Comparison of ENCODE assay signal across 8 mouse cellular contexts in genomic region chr9:85841891-85842290, GRCm38 (mm10). TPM values are rescaled to one million over a fixed set of nuclear protein-coding genes. Genes with fewer than 3 reads are reported as not detected.
DNase-seq lines count a peak whose midpoint lies in the region; ATAC-seq lines count a peak whose summit lies in the region.

No protein-coding gene starts in this region.

- peaks cover 11% of the 10 kb centered on the region for H3K4me1 ChIP-seq in intestine, embryonic 15.5 days (replicated peaks)
- H3K4me1 ChIP-seq in liver, embryonic 11.5 days (replicated peaks; ENCODE audit: control insufficient read depth, insufficient read depth, low read length): no peaks in the 10 kb centered on the region; the same call in 1 of the 2 replicates
- peaks cover 11% of the 10 kb centered on the region for H3K4me1 ChIP-seq in neural tube, embryonic 11.5 days (ENCODE audit: control insufficient read depth, insufficient read depth, low read length)

- H3K4me3 ChIP-seq in intestine, embryonic 15.5 days (replicated peaks): peak overlapping the region; percentile 66
- H3K4me3 ChIP-seq in liver, embryonic 11.5 days (ENCODE audit: low read depth, low read length): peak overlapping the region; percentile 60
- H3K4me3 ChIP-seq in neural tube, embryonic 11.5 days (ENCODE audit: low read depth, low read length): peak overlapping the region; percentile 73

- 0 out of 2 replicates have a peak, but pooled peaks cover 2% of the 10 kb centered on the region for H3K27me3 ChIP-seq in intestine, embryonic 15.5 days (replicated peaks)
- peaks cover 54% of the 10 kb centered on the region for H3K27me3 ChIP-seq in liver, embryonic 11.5 days (replicated peaks; ENCODE audit: control insufficient read depth, insufficient read depth, low read length)
- H3K27me3 ChIP-seq in neural tube, embryonic 11.5 days (ENCODE audit: control insufficient read depth, insufficient read depth, low read length): peaks cover 3% of the 10 kb centered on the region; the same call in 1 of the 2 replicates

- H3K36me3 ChIP-seq in intestine, embryonic 15.5 days: no peaks in the 10 kb centered on the region
- no peaks in the 10 kb centered on the region for H3K36me3 ChIP-seq in liver, embryonic 11.5 days (ENCODE audit: control insufficient read depth, insufficient read depth, low read length)
- no peaks in the 10 kb centered on the region for H3K36me3 ChIP-seq in neural tube, embryonic 11.5 days (ENCODE audit: control insufficient read depth, insufficient read depth, low read length)

- peak; percentile 43 for DNase-seq in MN1 (ENCODE audit: low spot score)
- DNase-seq in adrenal gland, postnatal 36 days: peak; percentile 52 to 60
- DNase-seq in gastrocnemius, postnatal 14 days: peak; percentile 37
- no peak for DNase-seq in liver, embryonic 11.5 days (ENCODE audit: low spot score)
- DNase-seq in neural tube, embryonic 11.5 days (ENCODE audit: low spot score): peak; percentile 74
- DNase-seq in layer of hippocampus, adult 8-10 months (ENCODE audit: low spot score in 2 of 2): no peak

- H3K9me3 ChIP-seq in intestine, embryonic 15.5 days: no peaks in the 10 kb centered on the region
- H3K9me3 ChIP-seq in liver, embryonic 11.5 days (ENCODE audit: control insufficient read depth, low read length): no peaks in the 10 kb centered on the region
- H3K9me3 ChIP-seq in neural tube, embryonic 11.5 days (ENCODE audit: control insufficient read depth, low read length): no peaks in the 10 kb centered on the region

- ATAC-seq in intestine, embryonic 15.5 days: peak; percentile 30; the same call in 1 of the 2 replicates
- no peak for ATAC-seq in liver, embryonic 11.5 days (replicated peaks; ENCODE audit: low FRiP score)
- ATAC-seq in neural tube, embryonic 11.5 days (ENCODE audit: insufficient read depth, low FRiP score, low TSS enrichment): no peak
- ATAC-seq in granulocyte monocyte progenitor cell, adult 5-6 weeks (replicated peaks; ENCODE audit: poor library complexity, severe bottlenecking): no peak

- intact Hi-C loops in gastrocnemius, postnatal 14 days (cut with DNase I; ENCODE audit: low total_unique reads): no loop called here

- under 1% methylated on average over 16 of the region's 16 CpGs for WGBS in intestine, embryonic 15.5 days
- 3% methylated on average over 16 of the region's 16 CpGs for WGBS in liver, embryonic 11.5 days
- under 1% methylated on average over 16 of the region's 16 CpGs for WGBS in neural tube, embryonic 11.5 days

- 0 out of 2 replicates have a peak overlapping the region, but pooled peaks have one; percentile 73 for H3K27ac ChIP-seq in intestine, embryonic 15.5 days
- no peak overlapping the region for H3K27ac ChIP-seq in liver, embryonic 11.5 days (ENCODE audit: low read depth, low read length)
- H3K27ac ChIP-seq in neural tube, embryonic 11.5 days (ENCODE audit: low read depth, low read length): no peak overlapping the region

- peak overlapping the region; percentile 67; the same call in 1 of the 2 replicates for H3K9ac ChIP-seq in intestine, embryonic 15.5 days
- H3K9ac ChIP-seq in liver, embryonic 11.5 days (ENCODE audit: low read depth, low read length): no peak overlapping the region
- no peak overlapping the region; the same call in 1 of the 2 replicates for H3K9ac ChIP-seq in neural tube, embryonic 11.5 days (ENCODE audit: low read length)

- peak overlapping the region; percentile 99 for H3K4me2 ChIP-seq in intestine, embryonic 15.5 days (replicated peaks)
- H3K4me2 ChIP-seq in liver, embryonic 11.5 days: peak overlapping the region; percentile 83
- peak overlapping the region; percentile 95 for H3K4me2 ChIP-seq in neural tube, embryonic 11.5 days (ENCODE audit: low read depth)

RNA-seq across cellular contexts. Expression of gene Tpbg, which starts 0.3 kb away (rescaled TPM):
- 1 to 10 TPM; 2.7 to 4.7 TPM for total RNA-seq in adrenal gland, postnatal 36 days (2021)
- total RNA-seq in gastrocnemius, postnatal 14 days (2021): 1 to 10 TPM; 1.7 to 3.0 TPM
- 7.3 and 9.3 TPM in 2 replicates for polyA plus RNA-seq in intestine, embryonic 15.5 days (2015; fragmentation: Nextera tagmentation; extraction: Ambion mirVana)
- polyA plus RNA-seq in liver, embryonic 11.5 days (2014; fragmentation: Nextera tagmentation; extraction: Ambion mirVana): 2.3 and 3.0 TPM in 2 replicates
- 25.2 and 28.6 TPM in 2 replicates for polyA plus RNA-seq in neural tube, embryonic 11.5 days (2014; fragmentation: Nextera tagmentation; extraction: Ambion mirVana)
- not detected in 2 replicates for total RNA-seq in granulocyte monocyte progenitor cell, adult 5-6 weeks (2014; fragmentation: Nextera tagmentation)
- not detected in 2 replicates for total RNA-seq in granulocyte monocyte progenitor cell, adult 5-6 weeks (2017)
- 10 to 100 TPM in 1 of 4 experiments, 1 to 10 TPM in 3; 7.5 to 10.1 (median 9.5) TPM for total RNA-seq in layer of hippocampus, adult 8-10 months (2022)

Comparison
In these comparisons a context has a peak if more than half of its experiments do, and no peak if none do; other contexts are left out.
1. DNase-seq: peak in MN1 (single experiment), adrenal gland, postnatal 36 days (2 of 2), gastrocnemius, postnatal 14 days (single experiment) and neural tube, embryonic 11.5 days (single experiment); none in liver, embryonic 11.5 days (single experiment) and layer of hippocampus, adult 8-10 months (0 of 2).
2. Peak in every context shown above with its lines, with median percentiles within 50 percentile points of each other: H3K4me2 ChIP-seq and H3K4me3 ChIP-seq.